Mouse (Mus musculus) gastrocnemius, postnatal 4 days (tissue): ENCODE results near the gene Zfyve26. TPM values are rescaled to one million over a fixed set of nuclear protein-coding genes. Genes with fewer than 3 reads are reported as not detected.
"Not testable (repeated sequence)": the region's sequence is repeated elsewhere in the genome, so short reads cannot be mapped to it uniquely, and the experiment has no call there.

Source experiments
- DNase-seq, 2 experiments: peaks; one replicate each; pipeline ENCODE4 v3.0.0; 2021 to 2022; ENCODE audit warnings: low spot score in 2 of 2, mixed read lengths in 2 of 2
- total RNA-seq, 2 experiments: library from RNA; stranded (reverse); gene quantifications; 2 replicates each; pipeline ENCODE4 v1.2.3; 2021

Zfyve26 gene
- total RNA-seq, 2 experiments from 2014 or later, result 27.7 to 29.0 TPM

DNA sequence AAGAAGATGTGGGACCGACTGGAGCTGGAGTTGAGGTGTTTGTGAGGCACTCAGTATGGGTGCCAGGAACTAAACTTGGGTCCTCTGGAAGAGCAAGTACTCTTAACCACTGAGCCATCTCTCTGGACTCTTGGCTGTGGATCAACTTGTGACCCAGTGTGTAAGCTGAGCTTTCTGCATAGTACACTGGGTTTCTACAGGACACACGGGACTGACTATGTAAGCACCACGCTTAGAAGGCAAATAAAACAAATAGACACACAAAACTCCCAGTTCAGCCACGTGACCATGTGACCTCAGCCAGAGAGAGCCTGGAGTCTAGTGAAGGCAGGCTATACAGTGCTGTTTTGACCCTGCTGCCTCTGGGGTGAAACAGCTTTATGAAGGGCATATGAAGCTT is 23.5 kb downstream of the Zfyve26 start:
- DNase-seq, result no peak

DNA sequence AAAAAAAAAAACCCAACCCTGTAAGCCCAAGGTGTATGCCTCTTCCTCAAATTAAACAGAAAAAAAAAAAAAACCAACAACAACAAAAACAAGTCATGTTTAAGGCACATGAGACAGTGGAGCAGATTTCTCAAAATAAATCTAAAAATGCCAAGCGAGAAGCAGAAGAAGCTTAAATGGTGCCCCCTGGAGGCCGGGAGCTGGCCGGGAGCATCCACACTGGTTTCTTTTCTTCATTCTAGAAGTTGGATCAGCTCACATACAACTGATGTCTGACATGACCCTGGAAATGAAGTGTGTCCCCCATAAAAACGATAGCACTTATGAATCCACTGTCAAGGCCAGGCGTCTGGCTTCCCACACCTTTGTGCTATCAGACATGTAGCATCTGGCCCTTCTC is 35.1 kb downstream of the Zfyve26 start:
- peak in 1 of 2 experiments; percentile 28 for DNase-seq

DNA sequence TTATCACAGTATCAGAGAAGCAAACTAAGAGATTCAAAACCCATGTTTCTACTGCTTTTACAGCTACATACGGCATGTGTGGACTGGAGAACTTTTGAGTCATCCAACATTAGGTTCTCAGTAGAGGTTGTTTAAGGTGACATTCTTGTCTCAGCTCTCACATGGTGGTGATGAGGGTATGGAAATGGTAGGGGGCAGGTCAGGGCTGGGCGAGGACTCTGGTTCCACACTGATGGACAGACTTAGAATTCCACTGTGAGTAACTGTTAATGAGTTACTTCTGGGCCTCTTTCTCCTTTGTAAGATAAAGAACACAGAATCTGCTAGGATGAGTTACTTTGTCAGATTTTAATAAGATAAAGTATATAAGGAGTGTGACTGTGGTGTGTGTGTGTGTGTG is 36.0 kb downstream of the Zfyve26 start:
- DNase-seq, result no peak

DNA sequence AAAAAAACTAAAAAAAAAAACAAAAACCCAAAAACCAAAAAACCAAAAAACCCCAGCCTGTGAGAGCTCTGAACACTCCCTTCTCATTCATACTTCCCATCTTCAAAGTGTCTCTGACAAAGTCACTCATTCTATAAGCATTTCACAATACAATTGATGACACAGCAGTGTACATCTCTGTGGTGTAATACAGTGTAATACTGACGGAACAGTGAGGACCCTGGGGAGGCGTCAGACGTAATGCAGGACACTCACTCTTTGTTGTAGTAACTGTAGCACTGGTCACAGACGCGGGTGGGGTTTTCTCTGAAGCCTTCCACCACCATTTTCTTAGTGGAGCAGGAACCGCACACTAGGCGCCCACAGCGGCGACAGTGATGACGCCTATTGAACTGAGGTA is 41.1 kb downstream of the Zfyve26 start:
- no peak for DNase-seq

DNA sequence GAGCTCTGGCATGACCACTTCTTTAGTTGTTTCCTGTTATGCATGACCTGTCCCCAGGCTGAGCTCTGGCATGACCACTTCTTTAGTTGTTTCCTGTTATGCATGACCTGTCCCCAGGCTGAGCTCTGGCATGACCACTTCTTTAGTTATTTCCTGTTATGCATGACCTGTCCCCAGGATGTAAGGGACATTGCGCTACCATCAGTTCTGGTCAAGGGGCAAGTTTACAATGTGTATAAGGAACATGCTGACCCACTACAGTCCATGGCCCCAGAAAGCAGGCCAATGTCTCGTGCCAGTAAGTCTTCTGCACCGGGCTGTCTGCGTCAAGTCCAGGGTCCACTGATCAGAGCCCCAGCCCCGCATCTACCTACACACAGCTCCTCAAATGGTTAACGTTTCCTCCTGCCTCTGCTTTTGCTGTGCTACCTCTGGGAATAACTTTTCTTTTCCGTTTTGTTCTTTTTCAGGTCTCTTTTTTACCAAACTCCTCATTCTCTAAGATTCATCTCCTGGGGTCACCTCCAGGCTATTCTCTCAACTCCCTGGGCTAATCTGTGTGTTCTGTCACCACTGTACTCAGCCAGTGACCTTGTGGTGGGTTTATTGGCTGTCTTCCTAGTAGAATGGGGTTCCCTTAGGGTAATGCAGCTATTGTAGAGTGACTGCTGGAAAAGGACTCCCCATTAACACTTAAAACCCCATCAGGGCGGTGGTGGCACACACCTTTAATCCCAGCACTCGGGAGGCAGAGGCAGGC is 42.6 kb downstream of the Zfyve26 start:
- DNase-seq, result no peak

DNA sequence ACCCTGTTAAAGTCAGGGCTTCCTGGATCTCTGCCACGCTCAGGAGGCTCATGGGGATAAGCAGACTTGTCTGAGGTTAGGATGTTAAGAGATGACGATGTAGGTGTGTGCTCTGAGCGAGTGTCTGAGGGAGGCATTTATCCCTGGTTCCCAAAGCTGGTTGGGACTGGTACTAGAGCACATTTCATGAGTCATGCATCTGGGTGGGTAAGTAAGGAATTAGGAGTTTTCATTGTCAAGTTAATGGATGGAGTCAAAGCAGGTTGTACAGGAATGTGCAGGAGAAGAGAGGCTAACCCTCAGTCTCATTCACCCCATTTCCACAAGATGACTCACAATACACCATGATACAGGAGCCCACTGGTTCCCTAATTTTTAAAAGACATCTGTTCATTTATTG is 48.0 kb downstream of the Zfyve26 start:
- no peak for DNase-seq

DNA sequence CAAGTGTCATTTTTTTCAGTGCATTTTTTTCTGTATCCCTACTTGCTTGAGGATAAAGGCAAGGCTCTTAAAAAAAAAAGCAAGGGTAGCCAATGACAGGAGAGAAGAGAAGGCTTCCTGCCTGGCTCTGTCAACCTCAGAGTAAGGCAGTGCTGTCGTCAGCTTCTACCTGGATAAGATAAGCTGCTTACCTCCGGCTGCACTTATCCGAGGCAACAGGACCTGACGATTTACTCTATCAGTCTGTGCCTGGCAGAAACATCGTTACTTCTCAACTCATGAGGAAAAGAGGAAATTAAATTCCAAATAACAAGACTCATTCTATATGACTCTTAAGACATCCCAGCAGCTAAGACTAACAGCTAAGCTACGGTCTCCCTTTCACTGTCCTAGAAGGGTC is 53.2 kb downstream of the Zfyve26 start:
- DNase-seq, result no peak

DNA sequence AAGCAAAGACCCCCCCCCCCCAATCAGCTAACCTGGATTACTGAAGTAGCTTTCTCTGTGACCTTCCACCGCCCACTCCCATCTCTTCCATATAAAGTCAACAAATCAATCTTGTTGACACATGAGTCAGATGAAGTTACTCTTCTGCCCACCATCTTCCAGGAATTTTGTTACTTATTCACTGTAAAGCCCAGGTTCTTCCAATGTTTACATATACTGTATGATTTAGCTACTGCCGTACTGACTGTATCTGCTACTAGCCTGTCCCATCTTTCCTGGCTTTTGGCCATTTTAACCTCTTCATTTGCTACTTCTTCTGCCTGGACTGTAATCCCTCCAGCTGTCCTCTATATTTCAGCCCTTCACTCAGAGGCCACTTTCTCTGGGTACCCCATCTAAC is 54.1 kb downstream of the Zfyve26 start:
- no peak for DNase-seq

DNA sequence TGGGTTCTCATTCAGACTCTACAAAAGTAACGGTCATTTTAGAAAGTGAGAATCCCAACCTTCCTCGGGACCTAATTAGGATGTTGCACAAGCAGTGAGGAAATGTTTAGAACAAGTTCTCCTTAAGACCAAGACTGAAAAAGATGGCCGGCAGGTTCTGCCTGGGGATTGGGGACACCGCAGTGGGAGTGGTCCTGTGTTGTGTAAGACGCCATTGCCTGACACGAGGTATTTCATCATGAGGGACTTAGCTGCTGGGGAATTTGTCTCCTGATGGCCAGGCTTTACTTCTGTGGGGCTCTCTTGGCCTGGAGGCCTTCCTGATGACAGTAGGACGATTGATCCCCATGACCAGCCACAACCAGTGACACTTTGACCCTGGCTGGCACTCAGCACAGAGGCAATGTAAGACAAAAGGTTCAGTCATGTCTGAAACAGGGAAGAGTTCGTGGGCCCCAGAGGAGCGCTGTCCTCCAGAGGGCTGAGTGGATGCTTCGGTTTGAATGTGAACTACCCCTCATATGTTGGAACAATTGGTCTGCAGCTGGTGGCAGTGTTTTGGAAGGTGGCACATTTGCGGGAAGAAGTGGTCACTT is 60.5 kb downstream of the Zfyve26 start:
- DNase-seq, result no peak

DNA sequence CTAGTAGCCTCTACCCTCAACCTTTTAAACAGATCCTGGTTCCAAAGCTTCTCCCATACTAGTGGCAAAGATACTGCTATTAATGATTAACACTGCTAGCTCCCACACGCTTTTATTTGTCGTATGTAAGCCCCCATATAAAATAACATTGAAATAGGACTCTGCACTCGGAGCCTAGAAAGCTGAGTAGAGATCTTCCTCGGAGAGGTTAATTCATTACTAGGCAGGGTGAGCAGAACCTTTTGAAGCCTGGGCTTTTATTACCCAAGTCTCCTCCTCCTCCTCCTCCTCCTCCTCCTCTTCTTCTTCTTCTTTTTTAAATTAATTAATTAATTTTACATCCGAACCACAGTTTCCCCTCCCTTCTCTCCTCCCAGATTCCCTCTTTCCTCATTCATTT is 78.6 kb downstream of the Zfyve26 start:
- no peak for DNase-seq

DNA sequence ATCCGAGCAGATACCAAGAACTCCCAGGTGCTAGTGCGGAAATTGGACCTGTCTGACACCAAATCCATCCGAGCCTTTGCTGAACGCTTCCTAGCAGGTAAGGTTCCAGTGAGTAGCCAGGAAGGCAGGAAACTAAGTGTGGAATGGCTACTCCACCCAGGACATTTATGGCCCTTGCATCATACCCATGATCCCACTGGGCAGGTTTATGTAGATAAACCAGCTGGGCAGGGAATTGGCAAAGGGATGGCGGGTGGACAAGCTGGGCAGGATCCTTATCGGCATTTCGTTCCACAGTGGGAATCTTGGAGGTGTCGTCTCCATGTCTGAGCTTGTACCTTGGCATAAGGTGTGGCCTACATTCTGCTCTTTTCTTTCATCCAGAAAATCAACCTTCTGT is 84.7 kb downstream of the Zfyve26 start:
- DNase-seq, result no peak

DNA sequence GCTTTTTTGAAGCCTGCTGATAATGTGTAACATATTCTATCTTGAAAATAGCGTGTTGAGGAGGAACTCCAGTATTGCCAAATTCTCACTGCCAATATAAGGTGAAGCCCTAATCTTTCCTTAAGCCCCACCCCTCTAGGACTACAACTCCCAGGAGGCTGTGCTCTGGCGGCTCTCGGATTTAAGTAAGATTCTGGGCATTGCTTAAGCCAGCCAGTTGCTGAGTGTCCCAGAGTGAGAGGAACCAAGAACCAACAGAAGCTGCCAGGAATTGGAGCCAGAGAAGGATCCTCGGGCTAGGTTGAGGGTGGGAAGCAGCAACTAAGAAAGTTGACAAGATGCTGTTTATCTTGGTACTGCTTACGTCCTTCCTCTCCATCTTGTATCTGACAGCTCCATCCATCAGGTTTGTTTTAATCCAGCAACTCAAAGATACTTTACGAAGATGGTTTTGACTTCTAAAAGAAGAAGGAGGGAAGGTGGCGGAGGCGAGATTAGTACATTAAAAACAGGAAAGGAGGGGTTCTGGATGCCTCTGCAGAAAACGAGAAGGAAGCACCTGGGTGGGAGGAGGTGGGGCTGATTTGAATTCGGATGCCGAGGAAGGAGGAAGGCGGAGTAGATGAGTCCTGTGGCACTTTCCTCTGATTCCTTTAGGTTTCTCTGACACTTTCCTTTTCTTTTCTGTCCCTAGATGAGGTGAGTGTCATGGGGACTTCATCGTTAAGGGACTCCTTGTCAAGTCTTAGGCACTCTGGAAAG is 87.2 kb downstream of the Zfyve26 start, which contains the start of gene Rdh12:
Rdh12 (plus strand) TSS at position 212 of the 762 bp plus-strand sequence.
- no peak for DNase-seq

DNA sequence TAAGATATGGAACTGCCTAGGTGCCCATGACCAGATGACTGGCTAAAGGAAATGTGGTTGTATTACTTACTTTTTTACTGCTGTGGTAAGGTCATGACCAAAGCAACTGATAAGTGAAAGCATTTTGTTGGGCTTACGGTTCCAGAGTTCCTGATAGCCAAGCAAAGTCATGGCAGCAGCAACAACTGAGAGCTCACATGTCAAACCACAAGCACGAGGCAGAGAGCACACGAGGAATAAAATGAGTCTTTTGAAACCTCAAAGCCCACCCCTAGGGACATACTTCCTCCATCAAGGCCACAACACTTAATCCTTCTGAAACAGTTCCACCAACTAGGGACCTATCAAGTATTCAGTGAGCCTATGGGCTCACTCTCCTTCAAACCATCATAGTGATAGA is 94.2 kb downstream of the Zfyve26 start:
- no peak for DNase-seq

DNA sequence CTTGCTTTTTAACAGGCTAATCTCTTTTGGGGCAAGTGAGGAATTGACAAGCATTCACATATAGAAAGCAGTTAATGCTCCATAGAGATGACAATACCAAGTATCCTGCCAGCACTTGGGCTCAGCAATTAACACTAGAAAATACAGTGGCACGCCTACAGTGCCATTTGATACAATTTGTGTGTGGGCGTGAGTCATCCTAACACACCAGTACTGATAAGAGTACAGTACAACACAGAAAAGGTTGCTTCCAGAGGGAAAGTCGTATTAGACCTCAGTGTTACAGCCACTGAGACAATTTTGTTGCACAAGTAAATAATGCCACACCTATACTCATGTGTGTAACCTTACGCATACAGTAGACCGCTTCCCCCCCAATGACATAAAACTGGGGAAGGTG is 99.0 kb downstream of the Zfyve26 start:
- no peak for DNase-seq

DNA sequence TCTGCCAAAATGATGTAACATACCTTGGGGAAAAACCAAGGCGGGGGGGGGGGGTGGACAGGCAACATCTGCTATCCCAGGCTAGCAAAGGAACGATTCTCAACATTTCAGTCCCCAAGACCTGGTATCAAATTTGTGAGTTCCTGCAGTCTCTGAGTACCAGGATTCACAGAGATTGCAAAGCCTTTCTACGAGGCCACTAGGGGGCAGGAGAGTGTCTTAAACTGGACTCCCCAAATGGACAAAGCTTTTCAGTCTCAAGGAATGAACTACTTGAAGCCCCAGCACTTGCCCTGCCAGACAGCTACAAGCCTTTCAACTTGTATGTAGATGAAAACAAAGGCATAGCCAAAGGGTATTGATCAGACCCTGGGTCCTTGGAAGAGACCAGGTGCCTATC is 102.7 kb downstream of the Zfyve26 start:
- DNase-seq, result peak; percentile 33 to 74

DNA sequence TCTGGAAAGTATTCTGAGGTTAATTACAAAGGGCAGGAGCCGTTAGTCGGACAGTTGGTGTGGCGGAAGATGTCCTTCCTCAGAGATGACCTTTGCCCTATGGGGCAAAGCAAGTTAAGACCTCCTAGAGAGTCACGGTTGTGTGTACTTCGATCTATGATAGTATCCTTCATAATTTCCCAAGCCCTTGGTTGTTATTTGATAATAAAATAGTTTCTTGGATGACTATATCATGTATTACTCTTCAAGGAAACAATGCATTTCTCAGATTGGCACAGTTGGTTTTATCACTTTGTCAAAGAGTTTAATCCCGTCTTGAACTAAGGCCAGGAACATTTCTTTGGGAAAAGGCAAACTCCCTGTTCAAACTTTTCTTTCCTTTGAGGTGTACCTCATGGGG is 103.9 kb downstream of the Zfyve26 start, which contains the start of gene Rdh11:
Rdh11 (minus strand) TSS at position 101 of the 400 bp plus-strand sequence.
- DNase-seq, result no peak

DNA sequence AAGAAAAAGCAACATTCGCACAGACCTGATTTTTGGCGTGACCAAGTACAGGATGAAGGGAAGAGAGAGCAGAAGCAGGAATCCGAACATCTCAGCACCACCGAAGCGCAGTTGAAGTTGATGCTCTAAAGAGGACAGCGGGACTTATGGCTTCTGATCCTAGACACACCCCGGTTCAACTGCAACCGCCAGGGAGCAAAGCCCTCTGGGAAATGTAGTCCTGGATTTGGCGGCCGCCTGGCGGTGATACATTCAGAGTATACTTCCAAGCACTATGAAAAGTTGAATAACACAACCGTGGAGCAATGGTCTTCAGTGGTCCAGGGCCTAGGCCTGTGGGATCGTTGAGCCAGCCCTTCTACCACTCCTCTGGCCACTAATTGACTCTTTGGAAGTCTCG is 104.4 kb downstream of the Zfyve26 start:
- peak; percentile 36 to 80 for DNase-seq

DNA sequence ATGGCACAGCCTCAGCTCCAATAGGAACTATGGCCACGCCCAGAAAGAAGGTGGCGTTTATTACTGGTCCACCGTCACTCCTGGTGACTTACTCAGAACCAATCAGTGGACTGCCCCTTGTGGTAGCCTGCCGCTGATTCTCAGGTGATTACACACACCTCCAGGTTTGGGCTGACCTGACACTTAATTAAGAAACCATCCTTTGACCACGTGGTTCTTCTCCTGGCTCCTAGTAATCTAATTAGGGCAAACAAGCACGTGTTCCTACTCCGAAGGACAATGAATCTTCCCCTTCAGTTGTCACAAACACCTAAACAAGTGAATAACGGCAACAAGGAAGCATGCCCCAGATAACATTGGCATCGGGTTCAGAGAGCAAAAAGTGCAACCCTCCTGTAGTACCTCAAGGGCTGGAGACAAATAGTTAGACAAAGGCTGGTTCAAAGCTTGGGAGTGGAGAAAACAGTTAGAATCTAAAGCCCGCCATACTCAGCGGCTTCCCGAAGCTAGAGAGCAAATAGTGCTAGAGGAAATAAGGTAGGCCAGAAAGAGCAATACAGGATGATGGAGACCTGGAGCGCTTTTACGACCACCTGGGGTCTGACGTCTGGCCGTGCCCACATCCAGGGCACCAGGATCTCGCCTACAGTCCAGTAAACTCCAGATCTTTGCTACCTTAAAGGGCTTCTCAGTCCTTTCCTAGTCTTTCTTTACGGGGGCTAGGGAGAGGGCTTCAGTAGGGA is 105.0 kb downstream of the Zfyve26 start:
- peak in 1 of 2 experiments; percentile 38 for DNase-seq

DNA sequence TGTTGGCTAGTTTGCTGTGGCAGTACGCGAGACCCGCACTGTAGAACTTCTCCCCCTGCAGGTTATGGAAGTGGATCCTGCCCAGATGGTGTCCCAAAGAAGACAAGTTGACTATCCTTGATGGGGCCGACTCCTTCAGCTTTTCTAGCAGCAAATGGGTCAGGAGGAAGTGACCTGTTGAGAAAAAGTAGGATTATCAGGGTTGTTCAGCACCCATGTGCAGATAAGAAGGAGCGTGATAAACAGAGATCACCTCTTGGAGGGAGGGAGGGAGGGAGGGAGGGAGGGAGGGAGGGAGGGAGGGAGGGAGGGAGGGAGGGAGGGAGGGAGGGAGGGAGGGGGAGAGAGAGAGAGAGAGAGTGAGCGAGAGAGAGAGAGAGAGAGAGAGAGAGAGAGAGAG is 110.9 kb downstream of the Zfyve26 start:
- not testable (repeated sequence) for DNase-seq
